Mouse (Mus musculus) kidney, adult 2 months (tissue): ENCODE data around the gene Acp6. TPM values are rescaled to one million over a fixed set of nuclear protein-coding genes. Genes with fewer than 3 reads are reported as not detected.
"Not testable (repeated sequence)": the region's sequence is repeated elsewhere in the genome, so short reads cannot be mapped to it uniquely, and the experiment has no call there.

ENCODE experiments used
- DNase-seq: peaks from one replicate; pipeline ENCODE4 v3.0.0; 2021
- H3K27ac ChIP-seq: fragments of 200-500 bp; 2 replicates; pipeline ENCODE4 v1.5.1; 2012; ENCODE audit warnings: low read depth, low read length, control low read depth, inconsistent platforms; ENCODE audit not compliant: insufficient read depth
- H3K27me3 ChIP-seq: fragments of 200-500 bp; replicated peaks from 2 replicates; pipeline ENCODE4 v1.6.1; 2012; ENCODE audit warnings: mild to moderate bottlenecking, moderate library complexity, low read length, inconsistent platforms; ENCODE audit not compliant: control insufficient read depth, insufficient read depth
- H3K36me3 ChIP-seq: fragments of 200-500 bp; 2 replicates; pipeline ENCODE4 v1.6.1; 2012; ENCODE audit warnings: mild to moderate bottlenecking, moderate library complexity, low read length, inconsistent platforms; ENCODE audit not compliant: control insufficient read depth, insufficient read depth
- H3K4me1 ChIP-seq: fragments of 200-500 bp; 2 replicates; pipeline ENCODE4 v1.6.1; 2011; ENCODE audit warnings: low read length; ENCODE audit not compliant: control insufficient read depth, insufficient read depth
- H3K4me3 ChIP-seq: fragments of 200-500 bp; 2 replicates; pipeline ENCODE4 v1.5.1; 2011; ENCODE audit warnings: mild to moderate bottlenecking, low read depth, low read length, control low read depth; ENCODE audit not compliant: insufficient read depth
- CTCF ChIP-seq: fragments of 200-500 bp; conservative IDR thresholded peaks from 2 replicates; pipeline ENCODE4 v1.5.1; 2011; ENCODE audit warnings: low read depth, mild to moderate bottlenecking, control low read depth, low read length, moderate library complexity, mixed read lengths; ENCODE audit not compliant: insufficient read depth, insufficient read length
- POLR2A ChIP-seq: fragments of 200-500 bp; IDR thresholded peaks from one replicate; pipeline ENCODE4 v1.6.1; 2011; ENCODE audit warnings: low read depth, low read length, control low read depth
- WGBS: fragments of 180-500 bp; shearing (Covaris S2); methylation state at CpG from one replicate; pipeline ENCODE4 v1.1.7; 2018; 5-methylcytosine and 5-hydroxymethylcytosine counted together
- polyA plus RNA-seq: library from polyadenylated mRNA; depleted of rRNA; stranded (reverse); fragments of >200 nt; gene quantifications from 2 replicates; pipeline ENCODE4 v1.2.3, GENCODE M21; 2012; rRNA removed

Acp6 gene
- polyA plus RNA-seq, result 67.8 and 74.2 TPM in 2 replicates

DNA sequence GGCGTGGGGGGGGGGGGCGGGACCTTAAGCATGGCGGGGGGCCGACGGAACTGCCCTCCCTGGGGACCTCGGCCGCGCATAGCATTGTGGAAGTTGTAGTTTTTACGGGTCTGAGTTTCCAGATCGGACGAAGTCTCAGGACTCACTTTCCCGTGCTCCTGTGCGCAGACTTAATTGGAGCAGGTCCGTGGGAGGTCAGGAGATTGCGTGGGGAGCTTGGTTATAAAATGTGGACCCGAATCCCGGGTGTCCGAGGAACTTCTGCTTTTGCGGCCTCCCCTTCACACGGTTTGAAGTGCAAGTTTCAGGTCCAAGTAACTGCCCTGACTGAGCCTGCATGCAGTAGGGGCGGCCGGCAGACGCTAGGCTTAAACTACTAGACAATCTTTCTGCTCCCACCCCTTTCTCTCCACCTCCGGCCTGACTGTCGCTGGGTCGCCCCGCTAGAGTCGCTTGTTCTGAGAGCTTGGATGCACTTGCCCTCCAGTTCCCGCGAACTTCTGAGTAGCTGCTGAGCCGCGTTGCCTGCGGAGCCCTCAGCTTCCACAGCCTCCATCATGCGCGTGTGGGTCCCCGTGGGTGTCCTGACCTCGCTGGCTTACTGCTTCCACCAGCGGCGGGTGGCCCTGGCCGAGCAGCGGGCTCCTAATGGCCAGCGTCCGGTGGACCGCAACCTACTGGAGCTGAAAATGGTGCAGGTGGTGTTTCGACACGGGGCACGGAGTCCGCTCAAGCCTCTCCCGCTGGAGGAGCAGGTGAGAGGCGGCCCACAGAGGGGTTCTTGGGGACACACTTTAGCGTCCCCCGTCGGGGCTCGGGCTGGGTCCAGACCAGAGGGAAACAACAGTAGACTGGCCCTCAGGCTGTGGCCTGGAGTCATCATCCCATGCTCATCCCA lies at the start of gene Acp6:
Gene Acp6 (plus strand): TSS at position 167 of the 898 bp plus-strand sequence.
- Histone ChIP-seq H3K36me3 (no peaks in the 10 kb centered on the region), H3K27ac (peak within 1 kb of the TSS; percentile 64), H3K27me3 (no peaks in the 10 kb centered on the region), H3K4me1 (peaks cover 3% of the 10 kb centered on the region; the same call in 1 of the 2 replicates), H3K4me3 (peak within 1 kb of the TSS; percentile 63)
- peak; percentile 97 for DNase-seq
- TF ChIP-seq POLR2A, result no peak
- no peak for TF ChIP-seq CTCF
- under 1% methylated on average over 54 of the region's 54 CpGs for WGBS

DNA sequence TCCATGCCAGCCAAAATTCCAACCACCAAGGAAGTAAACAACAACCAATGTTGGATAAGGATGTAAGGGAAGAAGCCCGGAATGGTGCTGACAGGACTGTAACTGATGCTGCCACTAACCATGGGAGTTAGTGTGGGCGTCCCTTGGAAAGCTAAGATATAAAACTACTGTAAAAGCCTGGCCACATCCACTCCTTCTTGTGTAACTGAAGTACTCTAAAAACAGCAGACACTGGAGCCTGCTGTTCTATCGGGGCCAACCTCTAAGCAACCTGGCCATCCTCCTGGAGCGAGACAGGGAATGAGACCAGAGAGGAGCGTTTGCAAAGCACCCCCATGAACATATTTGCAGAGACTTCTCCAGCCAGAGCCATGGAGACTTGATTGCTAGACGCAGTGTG lies 41.1 kb upstream of the Acp6 start:
- TF ChIP-seq CTCF (no peak), POLR2A (no peak)
- H3K27ac ChIP-seq, result no peak overlapping the region
- DNase-seq, result no peak
- 66% methylated on average over 6 of the region's 6 CpGs for WGBS
- no peak overlapping the region for H3K4me3 ChIP-seq
- no peaks in the 10 kb centered on the region for H3K36me3 ChIP-seq
- no peaks in the 10 kb centered on the region for H3K4me1 ChIP-seq
- no peaks in the 10 kb centered on the region for H3K27me3 ChIP-seq

DNA sequence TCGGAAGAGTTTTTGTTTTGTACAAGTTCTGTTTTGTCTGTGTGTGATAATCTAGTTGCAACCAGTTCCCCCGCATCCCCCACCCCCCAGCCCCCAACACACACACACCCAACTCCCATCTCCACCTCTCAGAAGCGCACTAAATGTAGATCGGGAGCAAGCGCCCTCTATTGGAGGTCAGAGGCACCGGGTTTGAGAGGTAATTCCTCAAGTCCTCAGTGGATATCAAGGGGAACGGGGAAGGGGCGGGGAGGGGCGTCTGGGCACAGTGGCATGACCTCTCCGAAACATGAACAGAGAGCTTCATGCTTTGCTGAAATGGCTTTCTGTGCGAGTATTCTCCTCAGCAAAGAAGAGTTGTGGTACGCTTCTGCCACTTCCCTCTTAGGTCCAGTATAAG lies 40.3 kb upstream of the Acp6 start:
- 65% methylated on average over 12 of the region's 12 CpGs for WGBS
- no peak for DNase-seq
- Histone ChIP-seq H3K27ac (no peak overlapping the region), H3K4me3 (no peak overlapping the region), H3K27me3 (no peaks in the 10 kb centered on the region), H3K4me1 (no peaks in the 10 kb centered on the region), H3K36me3 (no peaks in the 10 kb centered on the region)
- TF ChIP-seq POLR2A (no peak), CTCF (peak; percentile 39; the same call in 1 of the 2 replicates)

DNA sequence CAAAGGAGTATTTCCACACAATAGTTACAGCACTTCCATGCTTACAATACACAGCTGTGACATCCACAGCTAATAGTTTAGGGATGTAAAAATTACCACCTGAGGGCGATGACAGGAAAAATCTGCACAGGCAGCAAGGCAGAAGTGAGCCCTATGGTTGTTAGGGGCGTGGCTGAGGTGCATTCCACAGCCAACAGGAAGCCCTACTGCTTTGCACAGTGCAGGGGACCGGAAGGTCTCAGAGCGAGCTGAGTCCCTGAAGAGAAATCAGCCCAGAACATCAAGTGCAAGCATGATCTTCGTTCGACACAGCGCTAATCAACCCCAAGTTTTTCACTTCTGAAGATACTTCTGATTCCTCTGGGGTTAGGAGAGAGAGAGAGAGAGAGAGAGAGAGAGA lies 34.4 kb upstream of the Acp6 start:
- Histone ChIP-seq H3K27ac (no peak overlapping the region), H3K36me3 (no peaks in the 10 kb centered on the region), H3K4me3 (no peak overlapping the region), H3K27me3 (no peaks in the 10 kb centered on the region), H3K4me1 (no peaks in the 10 kb centered on the region)
- DNase-seq, result no peak
- WGBS, result 31% methylated on average over 7 of the region's 7 CpGs
- TF ChIP-seq POLR2A (no peak), CTCF (no peak)

DNA sequence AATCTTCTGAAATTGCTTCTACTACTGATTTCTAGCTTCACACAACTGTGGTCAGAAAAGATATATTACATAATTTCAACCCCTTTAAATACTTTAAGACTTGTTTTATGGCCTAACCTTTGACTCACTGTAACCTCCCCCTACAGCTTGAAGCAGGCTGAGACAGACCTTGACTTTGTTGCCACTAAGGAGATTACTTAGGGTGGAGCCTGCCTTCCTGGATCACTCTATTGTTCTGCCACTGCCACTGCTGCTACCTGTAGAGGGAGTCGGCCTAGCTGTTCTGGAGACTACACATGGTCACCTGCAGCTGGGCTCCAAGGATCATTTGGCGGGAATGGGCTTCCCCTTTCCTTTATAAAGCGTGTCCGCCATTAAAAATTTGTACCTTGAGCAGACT lies 29.2 kb upstream of the Acp6 start:
- TF ChIP-seq CTCF, result no peak
- no peak for TF ChIP-seq POLR2A
- no peaks in the 10 kb centered on the region for H3K36me3 ChIP-seq
- 82% methylated on average over 4 of the region's 4 CpGs for WGBS
- no peaks in the 10 kb centered on the region for H3K27me3 ChIP-seq
- no peak overlapping the region for H3K27ac ChIP-seq
- DNase-seq, result no peak
- H3K4me3 ChIP-seq, result no peak overlapping the region
- no peaks in the 10 kb centered on the region for H3K4me1 ChIP-seq

DNA sequence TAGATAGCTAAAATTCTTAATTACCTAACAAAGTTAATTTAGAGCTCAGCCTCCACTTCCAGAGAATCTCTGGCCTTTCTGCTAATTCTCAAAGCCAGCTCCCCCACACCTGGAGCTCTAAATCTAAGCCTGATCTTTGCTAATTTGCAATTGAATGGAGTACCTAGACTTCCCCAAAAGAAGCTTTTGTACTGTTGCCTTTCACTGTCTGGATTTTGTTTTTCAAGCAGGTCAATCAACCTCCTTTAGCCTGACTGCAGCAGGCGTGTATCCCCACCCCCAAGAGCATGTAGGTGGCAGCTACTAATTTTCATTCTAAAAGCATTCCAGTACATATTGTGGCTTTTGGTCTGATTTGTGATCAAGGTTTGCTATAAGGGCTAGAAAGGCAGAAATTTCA lies 20.9 kb upstream of the Acp6 start:
- not testable (repeated sequence) for H3K4me3 ChIP-seq, H3K4me1 ChIP-seq, H3K36me3 ChIP-seq, H3K27ac ChIP-seq, DNase-seq, H3K27me3 ChIP-seq
- WGBS, result 83% methylated on average over 1 of the region's 1 CpGs

DNA sequence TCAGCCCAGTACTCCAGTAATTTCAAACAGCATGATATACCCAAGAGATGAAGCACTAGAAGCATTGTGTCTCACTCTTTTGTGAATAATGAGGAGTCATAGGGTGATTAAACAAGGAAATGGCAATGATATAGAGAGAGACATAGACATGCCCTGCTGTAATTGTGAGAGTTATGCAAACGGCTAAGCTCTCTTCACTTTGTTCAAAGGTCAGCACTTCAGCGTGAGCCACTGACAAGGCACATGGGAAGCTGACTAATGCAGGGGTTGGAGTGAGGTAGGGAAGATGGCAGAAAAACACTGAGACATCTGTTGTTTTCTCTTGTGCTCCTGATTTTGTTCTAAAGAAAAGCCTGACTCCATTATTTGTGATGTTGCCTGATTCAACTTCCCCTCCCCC lies 7.5 kb upstream of the Acp6 start:
- TF ChIP-seq CTCF (no peak), POLR2A (no peak)
- no peak overlapping the region for H3K27ac ChIP-seq
- no peaks in the 10 kb centered on the region for H3K27me3 ChIP-seq
- no peaks in the 10 kb centered on the region for H3K36me3 ChIP-seq
- DNase-seq, result peak; percentile 69
- H3K4me3 ChIP-seq, result no peak overlapping the region
- WGBS, result 55% methylated on average over 2 of the region's 2 CpGs
- peaks cover 3% of the 10 kb centered on the region; the same call in 1 of the 2 replicates for H3K4me1 ChIP-seq

DNA sequence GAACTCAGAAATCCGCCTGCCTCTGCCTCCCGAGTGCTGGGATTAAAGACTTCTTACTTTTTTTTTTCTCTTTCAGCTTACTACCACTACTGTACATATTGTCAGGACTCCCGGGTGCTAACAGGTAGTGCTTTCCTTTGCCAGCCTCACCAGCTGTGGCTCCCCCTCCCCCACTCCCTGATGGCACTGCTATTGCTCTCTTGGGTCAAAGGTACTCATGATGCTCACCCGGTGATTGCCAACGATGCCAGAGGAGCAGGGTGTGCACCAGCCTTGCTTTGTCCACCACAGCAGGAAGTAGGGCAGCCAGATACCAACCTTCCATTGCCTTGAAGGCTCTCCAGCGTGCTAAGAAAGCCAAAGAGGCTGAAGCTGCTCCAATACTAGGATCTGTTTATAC lies 2.1 kb upstream of the Acp6 start:
- peaks cover 4% of the 10 kb centered on the region; the same call in 1 of the 2 replicates for H3K4me1 ChIP-seq
- peak; percentile 76 for DNase-seq
- H3K27ac ChIP-seq, result no peak overlapping the region
- no peaks in the 10 kb centered on the region for H3K36me3 ChIP-seq
- TF ChIP-seq CTCF, result no peak
- no peak for TF ChIP-seq POLR2A
- H3K4me3 ChIP-seq, result no peak overlapping the region
- 76% methylated on average over 6 of the region's 6 CpGs for WGBS
- no peaks in the 10 kb centered on the region for H3K27me3 ChIP-seq
